Mouse (Mus musculus): ENCODE measurements at regions not wholly inside any gene's neighbourhood (a gene's known extent, or its start where the extent isn't known, plus 50 kb on each side); places are given as distances from the start of the nearest gene placed in this dataset.

DNA sequence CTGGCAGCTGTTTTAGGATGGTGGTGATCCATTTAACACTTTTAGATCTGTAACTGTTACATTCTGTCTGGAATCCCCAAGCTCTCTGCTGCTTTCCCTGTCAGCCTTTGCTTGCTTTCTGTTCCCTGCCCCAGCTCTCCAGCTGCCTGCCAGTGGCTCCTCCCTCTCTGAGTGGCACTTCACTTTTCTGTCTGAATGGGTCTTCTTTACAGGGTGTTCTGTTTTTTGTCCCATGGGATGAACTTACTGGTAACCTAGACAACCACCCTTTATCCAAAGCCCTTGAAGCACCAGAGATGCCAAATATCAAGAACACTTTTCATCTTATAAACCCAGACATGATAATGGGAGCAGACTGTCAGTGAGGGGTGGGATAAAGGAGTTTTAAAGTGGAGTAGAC lies 294.8 kb upstream of the Nr5a2 start:
- Histone ChIP-seq H3K4me3 (replicated peaks) (no peak overlapping the region), H3K4me2 (no peak overlapping the region), H3K27me3 (no peaks in the 10 kb centered on the region), H3K27ac (replicated peaks) (no peak overlapping the region), H3K4me1 (replicated peaks) (no peaks in the 10 kb centered on the region), H3K9me3 (replicated peaks) (no peaks in the 10 kb centered on the region), H3K36me3 (replicated peaks) (no peaks in the 10 kb centered on the region), H3K9ac (no peak overlapping the region)
- ATAC-seq (ENCODE audit: insufficient read depth): no peak

- ATAC-seq (ENCODE audit: insufficient read depth): no peak
- Histone ChIP-seq H3K27me3 (no peaks in the 10 kb centered on the region), H3K4me1 (replicated peaks) (no peaks in the 10 kb centered on the region), H3K27ac (replicated peaks) (no peak overlapping the region), H3K9ac (no peak overlapping the region), H3K4me3 (replicated peaks) (no peak overlapping the region), H3K4me2 (no peak overlapping the region), H3K9me3 (replicated peaks) (no peaks in the 10 kb centered on the region), H3K36me3 (replicated peaks) (no peaks in the 10 kb centered on the region)
- WGBS (ENCODE audit: insufficient replicate concordance): 48% methylated on average over 1 of the region's 1 CpGs
Measured at GRCm38 (mm10) chr1:137254634-137255033, 294.4 kb upstream of the Nr5a2 start.

DNA sequence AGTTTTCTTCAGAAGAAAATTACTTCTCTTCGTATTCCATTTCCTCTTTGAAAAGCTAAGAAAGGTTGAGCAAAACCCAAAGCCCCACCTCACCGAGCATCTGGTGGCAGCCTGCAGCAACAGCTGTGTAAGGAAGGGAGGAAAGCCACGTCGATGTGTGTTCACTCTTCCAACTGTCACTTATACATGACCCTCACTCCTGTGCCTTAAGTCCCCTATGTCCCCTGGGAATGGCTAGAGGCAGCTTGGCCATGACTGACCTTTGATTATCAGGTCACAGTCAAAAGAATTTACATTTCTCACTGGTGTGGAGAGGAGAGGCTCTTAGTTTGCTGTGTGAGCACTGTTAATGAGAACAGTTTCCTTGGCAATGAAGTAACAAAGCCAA lies 266.8 kb upstream of the Nr5a2 start:
- Histone ChIP-seq H3K27me3 (no peaks in the 10 kb centered on the region), H3K27ac (replicated peaks) (no peak overlapping the region), H3K9ac (no peak overlapping the region), H3K4me2 (no peak overlapping the region), H3K4me3 (replicated peaks) (no peak overlapping the region), H3K4me1 (replicated peaks) (no peaks in the 10 kb centered on the region), H3K9me3 (replicated peaks) (no peaks in the 10 kb centered on the region), H3K36me3 (replicated peaks) (no peaks in the 10 kb centered on the region)
- 52% methylated on average over 4 of the region's 4 CpGs for WGBS (ENCODE audit: insufficient replicate concordance)
- no peak for ATAC-seq (ENCODE audit: insufficient read depth)

DNA sequence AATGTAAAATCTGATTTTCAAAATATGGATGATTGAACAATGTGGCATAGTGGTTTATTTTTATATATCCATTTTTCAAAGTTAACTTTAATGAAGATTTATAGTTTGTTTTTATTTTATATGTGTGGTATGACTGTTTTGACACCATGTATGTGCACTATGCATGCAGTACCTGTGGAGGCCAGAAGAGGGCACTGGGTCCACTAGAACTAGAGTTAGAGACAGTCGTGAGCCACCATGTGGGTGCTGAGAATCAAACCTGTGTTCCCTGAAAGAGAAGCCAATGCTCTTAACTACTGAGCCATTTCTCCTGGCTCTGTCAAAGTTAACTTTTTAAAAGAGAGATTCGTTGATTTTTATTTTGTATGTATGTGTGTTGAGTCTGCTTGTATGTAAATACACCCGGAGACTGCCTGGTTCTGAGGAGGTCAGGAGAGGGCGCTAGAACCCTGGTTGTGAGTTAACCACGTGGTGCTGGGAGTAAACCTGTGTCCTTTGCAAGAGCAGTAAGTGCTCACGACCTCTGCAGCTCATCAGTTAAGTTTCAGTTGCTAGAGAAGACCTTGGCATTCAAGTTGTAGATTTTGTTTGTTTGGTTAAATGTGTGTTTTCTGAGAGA lies 266.3 kb upstream of the Nr5a2 start:
- no peaks in the 10 kb centered on the region for H3K4me1 ChIP-seq (replicated peaks)
- 61% methylated on average over 6 of the region's 6 CpGs for WGBS (ENCODE audit: insufficient replicate concordance)
- no peak for ATAC-seq (ENCODE audit: insufficient read depth)
- no peak overlapping the region for H3K4me3 ChIP-seq (replicated peaks)
- no peaks in the 10 kb centered on the region for H3K36me3 ChIP-seq (replicated peaks)
- no peaks in the 10 kb centered on the region for H3K9me3 ChIP-seq (replicated peaks)
- 0 out of 2 replicates have a peak, but pooled peaks cover 3% of the 10 kb centered on the region for H3K27me3 ChIP-seq
- H3K4me2 ChIP-seq: no peak overlapping the region
- H3K27ac ChIP-seq (replicated peaks): no peak overlapping the region
- H3K9ac ChIP-seq: no peak overlapping the region

GRCm38 (mm10) chr1:137225418-137225817 lies 265.2 kb upstream of the Nr5a2 start:
- no peak overlapping the region for H3K4me3 ChIP-seq (replicated peaks)
- no peak overlapping the region for H3K9ac ChIP-seq
- no peaks in the 10 kb centered on the region for H3K9me3 ChIP-seq (replicated peaks)
- H3K4me2 ChIP-seq: no peak overlapping the region
- H3K27me3 ChIP-seq: 0 out of 2 replicates have a peak, but pooled peaks cover 6% of the 10 kb centered on the region
- no peak for ATAC-seq (ENCODE audit: insufficient read depth)
- H3K4me1 ChIP-seq (replicated peaks): no peaks in the 10 kb centered on the region
- H3K27ac ChIP-seq (replicated peaks): no peak overlapping the region
- 23% methylated on average over 3 of the region's 3 CpGs for WGBS (ENCODE audit: insufficient replicate concordance)
- H3K36me3 ChIP-seq (replicated peaks): no peaks in the 10 kb centered on the region

DNA sequence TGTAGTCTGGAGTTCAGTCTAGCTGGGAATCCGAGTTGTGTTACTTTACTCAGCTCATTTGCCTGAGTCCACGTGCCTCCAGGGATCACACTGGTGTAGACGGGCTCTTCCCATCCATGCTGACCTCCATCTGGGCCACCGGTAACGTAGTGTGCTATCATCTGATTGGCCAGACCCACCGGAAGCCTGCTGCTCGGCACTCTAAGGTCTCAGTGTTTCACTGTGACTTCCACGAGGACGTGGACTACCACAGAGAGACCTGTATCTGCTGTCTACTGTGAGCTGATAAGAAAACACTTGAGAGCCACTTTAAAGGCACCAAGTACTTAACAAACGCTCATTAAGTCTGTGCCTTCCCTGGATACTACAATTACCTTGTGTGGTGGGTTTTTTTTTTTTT lies 262.8 kb upstream of the Nr5a2 start:
- Histone ChIP-seq H3K4me1 (replicated peaks) (no peaks in the 10 kb centered on the region), H3K27me3 (0 out of 2 replicates have a peak, but pooled peaks cover 6% of the 10 kb centered on the region), H3K4me2 (peak overlapping the region; percentile 3; the same call in 1 of the 2 replicates), H3K36me3 (replicated peaks) (no peaks in the 10 kb centered on the region), H3K27ac (replicated peaks) (no peak overlapping the region), H3K9ac (no peak overlapping the region), H3K4me3 (replicated peaks) (no peak overlapping the region), H3K9me3 (replicated peaks) (no peaks in the 10 kb centered on the region)
- no peak for ATAC-seq (ENCODE audit: insufficient read depth)
- WGBS (ENCODE audit: insufficient replicate concordance): 28% methylated on average over 10 of the region's 10 CpGs

- no peak for ATAC-seq (ENCODE audit: insufficient read depth)
- Histone ChIP-seq H3K4me1 (replicated peaks) (no peaks in the 10 kb centered on the region), H3K9me3 (replicated peaks) (no peaks in the 10 kb centered on the region), H3K27ac (replicated peaks) (no peak overlapping the region), H3K4me3 (replicated peaks) (no peak overlapping the region), H3K36me3 (replicated peaks) (no peaks in the 10 kb centered on the region), H3K9ac (no peak overlapping the region), H3K27me3 (0 out of 2 replicates have a peak, but pooled peaks cover 6% of the 10 kb centered on the region), H3K4me2 (peak overlapping the region; percentile 36)
- 11% methylated on average over 25 of the region's 25 CpGs for WGBS (ENCODE audit: insufficient replicate concordance)
Measured at GRCm38 (mm10) chr1:137221087-137222057, 261.1 kb upstream of the Nr5a2 start.

DNA sequence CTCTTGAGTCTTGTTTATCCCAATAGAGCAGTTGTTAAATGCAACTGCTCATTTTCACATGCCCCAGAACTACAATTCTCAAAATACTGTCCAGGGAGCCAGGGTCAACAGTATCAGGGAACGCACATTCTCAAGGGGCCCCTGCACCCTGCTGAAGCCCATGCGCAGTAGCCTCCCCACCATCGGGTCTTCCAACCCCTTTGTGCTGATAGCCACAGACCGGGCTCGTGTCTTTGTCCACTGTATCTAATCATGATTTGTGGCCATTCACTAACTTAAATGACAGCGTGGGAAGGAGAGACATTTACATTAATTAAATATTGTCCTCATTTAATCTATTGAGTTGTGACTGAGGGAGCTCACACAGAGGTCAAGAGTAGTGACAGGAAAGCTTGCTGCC lies 260.0 kb upstream of the Nr5a2 start:
- no peaks in the 10 kb centered on the region for H3K9me3 ChIP-seq (replicated peaks)
- ATAC-seq (ENCODE audit: insufficient read depth): no peak
- H3K9ac ChIP-seq: no peak overlapping the region
- H3K27ac ChIP-seq (replicated peaks): no peak overlapping the region
- H3K4me2 ChIP-seq: no peak overlapping the region
- H3K4me1 ChIP-seq (replicated peaks): no peaks in the 10 kb centered on the region
- WGBS (ENCODE audit: insufficient replicate concordance): 62% methylated on average over 6 of the region's 6 CpGs
- H3K4me3 ChIP-seq (replicated peaks): no peak overlapping the region
- H3K36me3 ChIP-seq (replicated peaks): no peaks in the 10 kb centered on the region
- H3K27me3 ChIP-seq: 0 out of 2 replicates have a peak, but pooled peaks cover 6% of the 10 kb centered on the region

DNA sequence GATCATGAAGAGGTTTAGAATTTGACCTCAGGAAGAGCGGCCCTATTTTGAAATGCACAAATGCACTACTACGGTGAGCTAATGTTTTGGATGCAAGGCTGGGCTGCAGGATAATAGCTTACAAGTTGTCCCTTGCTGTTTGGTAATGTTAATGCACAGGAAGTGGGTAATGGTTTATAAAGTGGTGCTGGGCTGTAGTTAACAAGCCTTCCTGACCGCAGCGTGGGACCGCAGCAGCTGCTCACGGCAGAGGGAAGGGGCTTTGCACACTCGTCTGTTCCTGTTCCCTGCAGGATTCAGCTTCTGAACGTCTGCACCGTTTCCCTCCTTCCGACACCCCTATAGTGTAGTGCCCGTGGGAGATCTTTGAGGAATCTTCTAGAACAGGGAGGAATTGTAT lies 258.4 kb upstream of the Nr5a2 start:
- no peak for ATAC-seq (ENCODE audit: insufficient read depth)
- no peak overlapping the region for H3K4me2 ChIP-seq
- H3K9ac ChIP-seq: no peak overlapping the region
- H3K9me3 ChIP-seq (replicated peaks): no peaks in the 10 kb centered on the region
- 0 out of 2 replicates have a peak, but pooled peaks cover 6% of the 10 kb centered on the region for H3K27me3 ChIP-seq
- H3K4me3 ChIP-seq (replicated peaks): no peak overlapping the region
- no peaks in the 10 kb centered on the region for H3K36me3 ChIP-seq (replicated peaks)
- no peak overlapping the region for H3K27ac ChIP-seq (replicated peaks)
- 54% methylated on average over 11 of the region's 11 CpGs for WGBS (ENCODE audit: insufficient replicate concordance)
- H3K4me1 ChIP-seq (replicated peaks): peaks cover 4% of the 10 kb centered on the region; the same call in 1 of the 2 replicates

GRCm38 (mm10) chr1:137218096-137218495 lies 257.8 kb upstream of the Nr5a2 start:
- Histone ChIP-seq H3K9me3 (replicated peaks) (no peaks in the 10 kb centered on the region), H3K4me1 (replicated peaks) (peaks cover 4% of the 10 kb centered on the region; the same call in 1 of the 2 replicates), H3K4me3 (replicated peaks) (no peak overlapping the region), H3K27me3 (0 out of 2 replicates have a peak, but pooled peaks cover 6% of the 10 kb centered on the region), H3K36me3 (replicated peaks) (no peaks in the 10 kb centered on the region), H3K27ac (replicated peaks) (no peak overlapping the region), H3K9ac (no peak overlapping the region), H3K4me2 (no peak overlapping the region)
- ATAC-seq (ENCODE audit: insufficient read depth): no peak
- WGBS (ENCODE audit: insufficient replicate concordance): 53% methylated on average over 4 of the region's 4 CpGs

GRCm38 (mm10) chr1:137217206-137217605 lies 257.0 kb upstream of the Nr5a2 start:
- WGBS (ENCODE audit: insufficient replicate concordance): 71% methylated on average over 5 of the region's 5 CpGs
- H3K27me3 ChIP-seq: 0 out of 2 replicates have a peak, but pooled peaks cover 6% of the 10 kb centered on the region
- ATAC-seq (ENCODE audit: insufficient read depth): no peak
- H3K27ac ChIP-seq (replicated peaks): no peak overlapping the region
- no peaks in the 10 kb centered on the region for H3K36me3 ChIP-seq (replicated peaks)
- no peaks in the 10 kb centered on the region for H3K9me3 ChIP-seq (replicated peaks)
- no peak overlapping the region for H3K4me3 ChIP-seq (replicated peaks)
- no peak overlapping the region for H3K9ac ChIP-seq
- no peak overlapping the region for H3K4me2 ChIP-seq
- H3K4me1 ChIP-seq (replicated peaks): peaks cover 4% of the 10 kb centered on the region; the same call in 1 of the 2 replicates
